Mouse (Mus musculus) erythroblast, embryonic 14.5 days (primary cell): ENCODE measurements around the gene Olfr490. TPM values are rescaled to one million over a fixed set of nuclear protein-coding genes. Genes with fewer than 3 reads are reported as not detected.

Experiments used
- H3K27me3 ChIP-seq: 2 replicates; pipeline ENCODE4 v1.6.1; 2012; ENCODE audit warnings: inconsistent platforms; ENCODE audit not compliant: control insufficient read depth
- H3K36me3 ChIP-seq: 2 replicates; pipeline ENCODE4 v1.6.1; 2012; ENCODE audit warnings: mild to moderate bottlenecking, inconsistent platforms; ENCODE audit not compliant: control insufficient read depth
- H3K4me1 ChIP-seq: 2 replicates; pipeline ENCODE4 v1.6.1; 2012; ENCODE audit warnings: inconsistent platforms; ENCODE audit not compliant: control insufficient read depth
- H3K4me3 ChIP-seq: replicated peaks from 2 replicates; pipeline ENCODE3; 2012; ENCODE audit warnings: moderate library complexity, mild to moderate bottlenecking, inconsistent platforms
- H3K9me3 ChIP-seq: 2 replicates; pipeline ENCODE4 v1.6.1; 2012; ENCODE audit warnings: low read length, inconsistent platforms, mixed read lengths; ENCODE audit not compliant: control insufficient read depth
- GATA1 ChIP-seq: IDR thresholded peaks from 2 replicates; pipeline ENCODE4 v1.6.1; 2012; ENCODE audit warnings: low read length, inconsistent platforms, mixed read lengths
- TAL1 ChIP-seq: IDR thresholded peaks from 3 replicates; pipeline ENCODE4 v1.6.1; 2012; ENCODE audit warnings: low read length, inconsistent platforms, mixed read lengths
- polyA plus RNA-seq: library from polyadenylated mRNA; stranded (reverse); fragments of >175 nt; gene quantifications from 2 replicates; pipeline ENCODE4 v1.2.3, GENCODE M21; 2012

Olfr490 gene
- polyA plus RNA-seq = not detected in 2 replicates

- no peak for TF ChIP-seq TAL1
- no peak for TF ChIP-seq GATA1
- H3K9me3 ChIP-seq = peaks cover 2% of the 10 kb centered on the region; the same call in 1 of the 2 replicates
- no peaks in the 10 kb centered on the region for H3K27me3 ChIP-seq
- H3K36me3 ChIP-seq = no peaks in the 10 kb centered on the region
- H3K4me1 ChIP-seq = no peaks in the 10 kb centered on the region
- H3K4me3 ChIP-seq = no peak within 1 kb of the TSS
Measured at GRCm38 (mm10) chr7:108288834-108289233, at the start of gene Olfr490. TSS of gene Olfr490 (minus strand) at chr7:108288934.

GRCm38 (mm10) chr7:108323574-108323973, 34.8 kb upstream of the Olfr490 start, which contains the start of gene Olfr492:
TSS of gene Olfr492 (minus strand) at chr7:108323674.
- Histone ChIP-seq H3K36me3 (no peaks in the 10 kb centered on the region), H3K4me1 (no peaks in the 10 kb centered on the region), H3K27me3 (no peaks in the 10 kb centered on the region), H3K4me3 (no peak within 1 kb of the TSS), H3K9me3 (no peaks in the 10 kb centered on the region)
- TF ChIP-seq GATA1 (no peak), TAL1 (no peak)

GRCm38 (mm10) chr7:108313151-108313550, 24.4 kb upstream of the Olfr490 start, which contains the start of gene Olfr491:
TSS of gene Olfr491 (plus strand) at chr7:108313451.
- Histone ChIP-seq H3K27me3 (no peaks in the 10 kb centered on the region), H3K36me3 (no peaks in the 10 kb centered on the region), H3K4me3 (no peak within 1 kb of the TSS), H3K9me3 (peaks cover 6% of the 10 kb centered on the region), H3K4me1 (no peaks in the 10 kb centered on the region)
- no peak for TF ChIP-seq TAL1
- no peak for TF ChIP-seq GATA1

DNA sequence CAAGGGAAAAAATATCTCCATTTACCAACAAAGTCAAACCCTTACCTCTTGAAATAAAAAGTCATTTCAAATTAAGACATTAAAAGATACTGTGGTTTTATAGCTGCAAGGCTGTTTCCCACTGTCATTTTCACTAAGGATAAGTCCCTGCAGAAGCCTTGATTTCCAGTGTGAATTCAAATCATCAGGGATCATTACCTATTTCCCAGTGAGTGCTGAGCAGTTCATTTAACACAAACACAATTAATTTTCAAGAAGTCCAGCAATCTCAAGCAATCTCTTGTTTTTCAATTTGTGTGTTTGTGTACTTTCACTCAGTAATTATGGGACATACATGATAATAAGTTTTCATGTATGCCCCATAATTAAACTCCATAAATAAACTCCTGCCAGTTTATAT, 30.5 kb downstream of the Olfr490 start, which contains the start of gene Olfr488:
Olfr488 (minus strand) TSS at position 101 of the 400 bp plus-strand sequence.
- no peaks in the 10 kb centered on the region for H3K4me1 ChIP-seq
- TF ChIP-seq TAL1 = no peak
- TF ChIP-seq GATA1 = no peak
- H3K4me3 ChIP-seq = no peak within 1 kb of the TSS
- H3K9me3 ChIP-seq = peaks cover 2% of the 10 kb centered on the region
- H3K36me3 ChIP-seq = no peaks in the 10 kb centered on the region
- no peaks in the 10 kb centered on the region for H3K27me3 ChIP-seq

Other genes with a start within 250 kb of the Olfr490 start
- not detected in 2 replicates for gene Olfr479, start 238.2 kb downstream of the Olfr490 start, polyA plus RNA-seq
- not detected in 2 replicates for gene Olfr480, start 221.6 kb downstream of the Olfr490 start, polyA plus RNA-seq
- not detected in 2 replicates for gene Olfr481, start 209.1 kb downstream of the Olfr490 start, polyA plus RNA-seq
- gene Olfr482, start 191.3 kb downstream of the Olfr490 start, polyA plus RNA-seq = not detected in 2 replicates
- gene Olfr483, start 188.1 kb downstream of the Olfr490 start, polyA plus RNA-seq = not detected in 2 replicates
- not detected in 2 replicates for gene Olfr484, start 161.5 kb downstream of the Olfr490 start, polyA plus RNA-seq
- gene Olfr485, start 129.1 kb downstream of the Olfr490 start, polyA plus RNA-seq = not detected in 2 replicates
- not detected in 2 replicates for gene Olfr486, start 116.2 kb downstream of the Olfr490 start, polyA plus RNA-seq
- not detected in 2 replicates for gene Olfr487, start 74.3 kb downstream of the Olfr490 start, polyA plus RNA-seq
- gene Olfr488, start 30.6 kb downstream of the Olfr490 start, polyA plus RNA-seq = not detected in 2 replicates
- gene Olfr491, start 24.5 kb upstream of the Olfr490 start, polyA plus RNA-seq = not detected in 2 replicates
- gene Olfr492, start 34.7 kb upstream of the Olfr490 start, polyA plus RNA-seq = not detected in 2 replicates
- 0.07 TPM in 1 of 2 replicates, not detected in the other for gene Olfr493, start 58.0 kb upstream of the Olfr490 start, polyA plus RNA-seq
- gene Olfr494, start 76.4 kb upstream of the Olfr490 start, polyA plus RNA-seq = not detected in 2 replicates
- not detected in 2 replicates for gene Olfr495, start 104.2 kb upstream of the Olfr490 start, polyA plus RNA-seq
- gene Olfr497, start 131.5 kb upstream of the Olfr490 start, polyA plus RNA-seq = not detected in 2 replicates
- gene Olfr498, start 176.4 kb upstream of the Olfr490 start, polyA plus RNA-seq = not detected in 2 replicates
- not detected in 2 replicates for gene Olfr502, start 236.1 kb upstream of the Olfr490 start, polyA plus RNA-seq